Mouse (Mus musculus) kidney, embryonic 15.5 days (tissue): ENCODE data around the gene Fndc3c1. TPM values are rescaled to one million over a fixed set of nuclear protein-coding genes. Genes with fewer than 3 reads are reported as not detected.
"Not testable (repeated sequence)": the region's sequence is repeated elsewhere in the genome, so short reads cannot be mapped to it uniquely, and the experiment has no call there.

Experiments
- ATAC-seq: fragments of 200-750 bp; cut with Nextera tagmentation; replicated peaks from 2 replicates; pipeline ENCODE4 v1.8.0; 2017; ENCODE audit warnings: moderate TSS enrichment; ENCODE audit not compliant: low FRiP score
- H3K27ac ChIP-seq: fragments of 300-500 bp; sonication (generic); 2 replicates; pipeline ENCODE4 v1.5.1; 2015; ENCODE audit warnings: mild to moderate bottlenecking, inconsistent platforms
- H3K27me3 ChIP-seq: fragments of 300-500 bp; sonication (generic); 2 replicates; pipeline ENCODE4 v1.6.1; 2015; ENCODE audit warnings: inconsistent platforms
- H3K36me3 ChIP-seq: fragments of 300-500 bp; sonication (generic); 2 replicates; pipeline ENCODE4 v1.6.1; 2015; ENCODE audit warnings: inconsistent platforms
- H3K4me1 ChIP-seq: fragments of 300-500 bp; sonication (generic); 2 replicates; pipeline ENCODE4 v1.6.1; 2015; ENCODE audit warnings: inconsistent platforms
- H3K4me2 ChIP-seq: fragments of 300-500 bp; sonication (generic); 2 replicates; pipeline ENCODE4 v1.6.1; 2015; ENCODE audit warnings: moderate library complexity, mild to moderate bottlenecking, inconsistent platforms
- H3K4me3 ChIP-seq: fragments of 300-500 bp; sonication (generic); replicated peaks from 2 replicates; pipeline ENCODE4 v1.5.1; 2015; ENCODE audit warnings: mild to moderate bottlenecking, inconsistent platforms
- H3K9ac ChIP-seq: fragments of 300-500 bp; sonication (generic); 2 replicates; pipeline ENCODE4 v1.6.1; 2015; ENCODE audit warnings: mild to moderate bottlenecking, inconsistent platforms
- H3K9me3 ChIP-seq: fragments of 300-500 bp; sonication (generic); replicated peaks from 2 replicates; pipeline ENCODE4 v1.6.1; 2016; ENCODE audit warnings: inconsistent platforms
- WGBS: fragments of 180-500 bp; shearing (Covaris S2); methylation state at CpG from one replicate; pipeline ENCODE4 v1.1.7; 2015; ENCODE audit warnings: mixed read lengths; 5-methylcytosine and 5-hydroxymethylcytosine counted together
- microRNA-seq: library from miRNA; unstranded; fragments of <30 nt; microRNA quantifications from one replicate; pipeline ENCODE4, GENCODE M21; 2016
- polyA plus RNA-seq: library from polyadenylated mRNA; unstranded; fragments of >200 nt; fragmentation: Nextera tagmentation; extraction: Ambion mirVana; gene quantifications from 2 replicates; pipeline ENCODE4 v1.2.1, GENCODE M21; 2015

The Fndc3c1 gene
- 10.0 and 10.5 TPM in 2 replicates for polyA plus RNA-seq

DNA sequence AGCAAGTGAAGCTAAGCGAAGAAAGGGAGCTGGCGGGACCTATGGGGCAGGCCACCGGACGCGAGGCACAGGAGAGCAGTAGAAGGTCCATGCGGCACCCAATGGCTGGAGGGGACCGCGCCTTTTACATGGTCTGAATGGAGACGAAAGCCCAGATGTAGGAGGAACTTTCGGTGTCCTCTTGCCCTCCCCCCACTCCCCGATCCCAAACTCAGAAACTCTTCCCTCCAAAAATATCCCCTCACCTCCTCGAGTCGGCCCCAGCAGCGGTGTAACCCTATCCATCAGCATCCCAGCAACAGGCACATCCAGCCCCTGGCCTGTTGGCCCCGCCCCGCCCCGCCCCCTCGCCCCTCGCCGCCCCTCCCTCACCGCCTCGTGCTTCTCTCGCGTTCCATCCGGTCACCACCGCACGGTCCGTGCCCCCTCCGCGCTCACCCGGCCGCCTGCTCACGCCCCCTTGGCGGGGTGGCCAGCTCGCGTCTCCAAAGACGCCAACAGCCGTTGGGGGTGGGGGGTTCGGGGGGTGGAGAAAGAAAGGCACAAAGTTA, at the start of gene Fndc3c1:
Fndc3c1 (minus strand) TSS at position 301 of the 551 bp plus-strand sequence.
- Histone ChIP-seq H3K4me1 (no peaks in the 10 kb centered on the region), H3K27me3 (peaks cover 38% of the 10 kb centered on the region), H3K9me3 (no peaks in the 10 kb centered on the region), H3K4me2 (peak within 1 kb of the TSS; percentile 73), H3K4me3 (peak within 1 kb of the TSS; percentile 50), H3K36me3 (no peaks in the 10 kb centered on the region), H3K9ac (0 out of 2 replicates have a peak within 1 kb of the TSS, but pooled peaks have one; percentile 31), H3K27ac (0 out of 2 replicates have a peak within 1 kb of the TSS, but pooled peaks have one; percentile 18)
- 21% methylated on average over 23 of the region's 39 CpGs for WGBS
- ATAC-seq = peak; percentile 98

DNA sequence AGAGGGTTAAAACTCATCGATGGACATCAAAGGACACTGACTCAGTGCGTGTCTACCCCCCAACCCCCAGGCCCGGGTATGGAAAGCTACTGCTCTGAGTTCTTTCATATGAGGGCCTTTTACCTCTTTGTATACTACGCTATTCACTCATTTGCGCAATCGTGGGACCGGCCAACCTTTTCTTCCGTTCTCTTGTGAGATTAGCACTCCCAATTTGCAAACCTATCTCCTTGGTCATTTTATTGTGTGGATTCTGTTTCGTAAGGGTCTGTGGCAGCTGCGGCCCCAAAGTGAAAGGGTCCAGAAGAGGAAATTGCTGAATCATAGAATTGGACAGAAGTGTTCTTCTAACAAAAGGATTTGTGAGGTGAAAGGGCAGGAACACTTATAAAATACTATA, 1.2 kb upstream of the Fndc3c1 start:
- H3K4me3 ChIP-seq = no peak overlapping the region
- ATAC-seq = no peak
- no peaks in the 10 kb centered on the region for H3K4me1 ChIP-seq
- H3K4me2 ChIP-seq = no peak overlapping the region
- no peaks in the 10 kb centered on the region for H3K9me3 ChIP-seq
- no peaks in the 10 kb centered on the region for H3K36me3 ChIP-seq
- WGBS = 36% methylated on average over 10 of the region's 10 CpGs
- H3K27me3 ChIP-seq = peaks cover 38% of the 10 kb centered on the region
- H3K9ac ChIP-seq = no peak overlapping the region
- no peak overlapping the region for H3K27ac ChIP-seq

DNA sequence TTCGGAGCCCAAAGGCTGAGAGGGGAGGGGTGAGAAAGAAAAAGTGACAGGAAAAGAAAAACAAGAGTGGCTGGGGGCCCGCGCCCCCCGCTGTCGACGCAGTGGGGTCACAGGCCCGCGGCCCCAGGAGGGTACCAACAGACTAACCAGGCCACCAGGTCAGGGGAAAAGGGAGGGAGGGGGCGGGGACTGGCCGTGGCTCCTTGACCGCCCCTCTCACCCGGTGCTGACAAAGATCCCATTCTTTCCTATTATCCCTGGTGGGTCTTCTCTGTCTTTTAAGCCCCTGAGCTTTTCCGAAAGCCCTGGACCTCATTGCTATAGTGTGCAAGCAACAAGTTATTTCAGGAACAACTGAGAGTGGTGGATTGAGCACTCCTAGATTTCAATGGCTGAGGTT, 470 bp upstream of the Fndc3c1 start:
- Histone ChIP-seq H3K4me3 (peak overlapping the region; percentile 50), H3K4me1 (no peaks in the 10 kb centered on the region), H3K9me3 (no peaks in the 10 kb centered on the region), H3K27me3 (peaks cover 38% of the 10 kb centered on the region), H3K27ac (0 out of 2 replicates have a peak overlapping the region, but pooled peaks have one; percentile 18), H3K36me3 (no peaks in the 10 kb centered on the region), H3K4me2 (peak overlapping the region; percentile 73), H3K9ac (0 out of 2 replicates have a peak overlapping the region, but pooled peaks have one; percentile 31)
- peak; percentile 80 for ATAC-seq
- WGBS = 18% methylated on average over 10 of the region's 13 CpGs

DNA sequence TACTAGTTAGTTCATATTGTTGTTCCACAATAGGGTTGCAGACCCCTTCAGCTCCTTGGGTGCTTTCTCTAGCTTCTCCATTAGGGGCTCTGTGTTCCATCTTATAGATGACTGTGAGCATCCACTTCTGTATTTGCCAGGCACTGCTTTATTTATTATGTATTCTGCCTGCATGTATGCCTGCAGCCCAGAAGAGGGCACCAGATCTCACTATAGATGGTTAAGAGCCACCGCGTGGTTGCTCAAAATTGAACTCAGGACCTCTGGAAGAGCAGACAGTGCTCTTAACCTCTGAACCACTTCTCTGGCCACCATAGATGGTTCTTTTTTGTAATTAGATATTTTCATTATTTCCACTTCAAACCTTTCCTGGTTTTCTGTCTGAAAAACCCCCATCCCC, 5.3 kb downstream of the Fndc3c1 start:
- not testable (repeated sequence) for H3K36me3 ChIP-seq, H3K4me1 ChIP-seq, H3K9me3 ChIP-seq, ATAC-seq, H3K4me3 ChIP-seq, H3K4me2 ChIP-seq, H3K27ac ChIP-seq, H3K9ac ChIP-seq
- H3K27me3 ChIP-seq = peaks cover 12% of the 10 kb centered on the region
- WGBS = 51% methylated on average over 2 of the region's 2 CpGs

DNA sequence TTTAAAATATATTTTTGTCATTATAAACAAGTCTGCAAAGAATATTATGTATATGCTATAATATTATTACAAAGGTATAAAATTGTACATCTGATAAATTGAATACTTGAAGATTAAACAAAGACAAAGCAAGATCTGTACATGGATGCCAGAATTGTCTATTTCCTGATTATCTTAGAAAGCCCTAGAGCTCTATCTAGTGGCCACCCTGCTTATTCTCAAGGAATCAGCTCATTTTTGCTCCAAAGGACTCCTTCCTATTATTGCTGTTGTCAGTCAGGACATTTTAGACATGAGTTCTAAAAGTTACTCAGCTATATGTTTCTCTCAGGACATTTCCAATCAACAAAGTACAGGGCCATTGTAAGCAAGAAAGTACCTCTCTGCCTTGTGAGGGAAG, 99.9 kb downstream of the Fndc3c1 start:
- H3K27ac ChIP-seq = no peak overlapping the region
- no peak overlapping the region for H3K9ac ChIP-seq
- H3K27me3 ChIP-seq = no peaks in the 10 kb centered on the region
- H3K9me3 ChIP-seq = no peaks in the 10 kb centered on the region
- no peak overlapping the region for H3K4me2 ChIP-seq
- no peaks in the 10 kb centered on the region for H3K36me3 ChIP-seq
- no peak for ATAC-seq
- H3K4me1 ChIP-seq = no peaks in the 10 kb centered on the region
- H3K4me3 ChIP-seq = no peak overlapping the region

DNA sequence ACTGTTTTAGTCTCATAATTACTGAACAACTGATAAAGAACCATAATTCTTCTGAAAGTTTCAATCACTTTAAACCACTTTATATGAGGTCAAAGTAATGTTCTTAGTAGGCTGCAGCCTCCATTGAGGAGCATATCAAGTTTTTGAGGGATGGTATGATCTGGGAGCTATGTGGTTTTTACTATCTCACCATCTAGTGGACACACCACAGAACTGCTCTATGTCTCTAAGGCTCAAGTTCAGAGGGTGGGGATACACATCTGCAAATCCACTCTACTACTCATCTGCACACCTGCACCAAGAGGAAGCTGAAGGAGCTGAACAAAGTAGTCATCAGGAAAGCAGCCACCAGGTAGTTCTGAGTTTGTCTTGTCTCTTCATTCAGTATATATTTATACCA, 104.6 kb downstream of the Fndc3c1 start:
- Histone ChIP-seq H3K4me3 (no peak overlapping the region), H3K27ac (no peak overlapping the region), H3K4me2 (no peak overlapping the region), H3K9me3 (no peaks in the 10 kb centered on the region), H3K36me3 (no peaks in the 10 kb centered on the region), H3K9ac (no peak overlapping the region), H3K27me3 (no peaks in the 10 kb centered on the region), H3K4me1 (no peaks in the 10 kb centered on the region)
- ATAC-seq = no peak

Small RNA genes lying within 50 kb of the gene (microRNA-seq; reads per million reads assigned to microRNA genes)
- not detected for gene Gm27428

Other genes starting within 250 kb of the Fndc3c1 start
- not detected in 2 replicates for gene Fnd3c2, start 230.0 kb downstream of the Fndc3c1 start, polyA plus RNA-seq
- 0.57 and 0.73 TPM in 2 replicates for gene Gm5127, start 97.8 kb upstream of the Fndc3c1 start, polyA plus RNA-seq
- gene Cysltr1, start 118.3 kb upstream of the Fndc3c1 start, polyA plus RNA-seq = 3.2 TPM in 2 replicates